Mouse (Mus musculus) CH12.LX (cell line): ENCODE results near the gene Aldh5a1. TPM values are rescaled to one million over a fixed set of nuclear protein-coding genes. Genes with fewer than 3 reads are reported as not detected.

Experiments used
- DNase-seq: peaks from one replicate; pipeline ENCODE4 v3.0.0-alpha.2; 2013; ENCODE audit errors: extremely low read depth
- H3K27ac ChIP-seq: 2 replicates; pipeline ENCODE4 v1.5.1; 2012; ENCODE audit warnings: low read depth, mild to moderate bottlenecking, control low read depth, moderate library complexity; ENCODE audit not compliant: insufficient read depth
- H3K27me3 ChIP-seq: replicated peaks from 2 replicates; pipeline ENCODE3; 2012; ENCODE audit warnings: inconsistent platforms
- H3K36me3 ChIP-seq, 2 experiments: replicated peaks in 1 of 2; 2 replicates each; pipeline versions ENCODE3 to v1.6.1; 2012; ENCODE audit warnings: inconsistent platforms in 1 of 2, low read length in 1 of 2, mild to moderate bottlenecking in 1 of 2, mixed read lengths in 1 of 2, moderate library complexity in 1 of 2; ENCODE audit not compliant: control insufficient read depth in 1 of 2, insufficient read depth in 1 of 2
- H3K4me1 ChIP-seq, 2 experiments: 2 replicates each; pipeline ENCODE4 v1.6.1; 2012; ENCODE audit warnings: inconsistent platforms in 1 of 2, moderate library complexity in 1 of 2; ENCODE audit not compliant: insufficient read depth in 2 of 2, control insufficient read depth in 1 of 2
- H3K4me2 ChIP-seq: 2 replicates; pipeline ENCODE4 v1.6.1; 2012; ENCODE audit warnings: low read depth, mild to moderate bottlenecking, control low read depth; ENCODE audit not compliant: poor library complexity, insufficient read depth, severe bottlenecking
- H3K4me3 ChIP-seq, 3 experiments: fragments of 150-350 bp in 1 of 3; sonication (generic) in 1 of 3; replicated peaks in 1 of 3; 2 replicates each; pipeline versions ENCODE3 to v1.5.1; 2011 to 2012; ENCODE audit warnings: low read depth in 2 of 3, low read length in 2 of 3, mild to moderate bottlenecking in 2 of 3, moderate library complexity in 2 of 3, control low read depth in 1 of 3, improper control_type of control experiment in 1 of 3, inconsistent platforms in 1 of 3, mixed read lengths in 1 of 3; ENCODE audit not compliant: poor library complexity in 1 of 3
- H3K79me2 ChIP-seq: replicated peaks from 2 replicates; pipeline ENCODE4 v1.6.1; 2012; ENCODE audit warnings: mild to moderate bottlenecking, moderate library complexity; ENCODE audit not compliant: control insufficient read depth, poor library complexity, insufficient read depth, severe bottlenecking; ENCODE audit errors: extremely low read depth
- H3K9ac ChIP-seq: 2 replicates; pipeline ENCODE4 v1.6.1; 2012; ENCODE audit warnings: low read depth, mild to moderate bottlenecking, control low read depth, moderate library complexity; ENCODE audit not compliant: insufficient read depth
- H3K9me3 ChIP-seq: replicated peaks from 2 replicates; pipeline ENCODE3; 2012; ENCODE audit warnings: low read length, inconsistent platforms, mixed read lengths
- CTCF ChIP-seq, 2 experiments: IDR thresholded peaks in 1 of 2; conservative IDR thresholded peaks in 1 of 2; 2 replicates each; pipeline ENCODE4 v1.5.1; 2011 to 2012; ENCODE audit warnings: low read depth in 2 of 2, low read length in 2 of 2, improper control_type of control experiment in 1 of 2, inconsistent platforms in 1 of 2, mild to moderate bottlenecking in 1 of 2, moderate library complexity in 1 of 2
- GABPA ChIP-seq: IDR thresholded peaks from 2 replicates; pipeline ENCODE4 v1.6.1; 2012; ENCODE audit warnings: low read depth, low read length, improper control_type of control experiment, inconsistent platforms; ENCODE audit not compliant: insufficient replicate concordance
- JUND ChIP-seq: conservative IDR thresholded peaks from 2 replicates; pipeline ENCODE4 v1.6.1; 2011; ENCODE audit warnings: low read depth, low read length, improper control_type of control experiment
- NELFE ChIP-seq: IDR thresholded peaks from 2 replicates; pipeline ENCODE4 v1.6.1; 2011; ENCODE audit warnings: low read depth, low read length, improper control_type of control experiment
- NRF1 ChIP-seq: IDR thresholded peaks from 2 replicates; pipeline ENCODE4 v1.6.1; 2014; ENCODE audit warnings: low read depth, mild to moderate bottlenecking, inconsistent platforms, low read length, improper control_type of control experiment, moderate library complexity
- RAD21 ChIP-seq: IDR thresholded peaks from 2 replicates; pipeline ENCODE4 v1.6.1; 2011; ENCODE audit warnings: low read depth, mild to moderate bottlenecking, low read length, improper control_type of control experiment, moderate library complexity
- RCOR1 ChIP-seq: conservative IDR thresholded peaks from 2 replicates; pipeline ENCODE4 v1.6.1; 2012; ENCODE audit warnings: low read depth, mild to moderate bottlenecking, inconsistent platforms, low read length, improper control_type of control experiment
- SIN3A ChIP-seq: IDR thresholded peaks from 2 replicates; pipeline ENCODE4 v1.6.1; 2012; ENCODE audit warnings: low read length, improper control_type of control experiment, inconsistent platforms
- SMC3 ChIP-seq: IDR thresholded peaks from 2 replicates; pipeline ENCODE4 v1.6.1; 2011; ENCODE audit warnings: low read depth, low read length, improper control_type of control experiment
- TBP ChIP-seq: conservative IDR thresholded peaks from 2 replicates; pipeline ENCODE4 v1.6.1; 2011; ENCODE audit warnings: low read depth, low read length, improper control_type of control experiment
- ZC3H11A ChIP-seq: IDR thresholded peaks from 2 replicates; pipeline ENCODE4 v1.6.1; 2012; ENCODE audit warnings: low read depth, mild to moderate bottlenecking, inconsistent platforms, low read length, improper control_type of control experiment
- ZKSCAN1 ChIP-seq: IDR thresholded peaks from 2 replicates; pipeline ENCODE4 v1.6.1; 2012; ENCODE audit warnings: low read depth, inconsistent platforms, low read length, improper control_type of control experiment, borderline replicate concordance
- dilution Hi-C: fragments of 300-500 bp; cut with MboI; formaldehyde crosslinking; loops from 2 replicates; pipeline ENCODE4 v1.14.3; 2020; ENCODE audit warnings: low sequenced_read_pairs; ENCODE audit not compliant: extremely low pct_unique_long_range_greater_than_20kb, extremely low pct_ligation_motif_present
- in situ Hi-C: fragments of 300-500 bp; cut with MboI; formaldehyde crosslinking; loops from 3 replicates; pipeline ENCODE4 v1.14.3; 2019; ENCODE audit warnings: low sequenced_read_pairs, low pct_ligation_motif_present, low pct_unique_long_range_greater_than_20kb, mixed read lengths
- polyA plus RNA-seq: library from polyadenylated mRNA; unstranded; fragments of >175 nt; gene quantifications from 2 replicates; pipeline ENCODE4 v1.2.1, GENCODE M21; 2012; ENCODE audit warnings: low read depth; ENCODE audit not compliant: insufficient read length
- total RNA-seq, 2 experiments: library from RNA; depleted of rRNA; stranded (reverse); fragments of 300-350 nt in 1 of 2; fragments of >200 nt in 1 of 2; gene quantifications; 2 replicates each; pipeline ENCODE4 v1.2.3; 2012 to 2014

Aldh5a1 gene
- total and polyA plus RNA-seq, 3 experiments = 0.36 to 2.4 (median 1.3) TPM

DNA sequence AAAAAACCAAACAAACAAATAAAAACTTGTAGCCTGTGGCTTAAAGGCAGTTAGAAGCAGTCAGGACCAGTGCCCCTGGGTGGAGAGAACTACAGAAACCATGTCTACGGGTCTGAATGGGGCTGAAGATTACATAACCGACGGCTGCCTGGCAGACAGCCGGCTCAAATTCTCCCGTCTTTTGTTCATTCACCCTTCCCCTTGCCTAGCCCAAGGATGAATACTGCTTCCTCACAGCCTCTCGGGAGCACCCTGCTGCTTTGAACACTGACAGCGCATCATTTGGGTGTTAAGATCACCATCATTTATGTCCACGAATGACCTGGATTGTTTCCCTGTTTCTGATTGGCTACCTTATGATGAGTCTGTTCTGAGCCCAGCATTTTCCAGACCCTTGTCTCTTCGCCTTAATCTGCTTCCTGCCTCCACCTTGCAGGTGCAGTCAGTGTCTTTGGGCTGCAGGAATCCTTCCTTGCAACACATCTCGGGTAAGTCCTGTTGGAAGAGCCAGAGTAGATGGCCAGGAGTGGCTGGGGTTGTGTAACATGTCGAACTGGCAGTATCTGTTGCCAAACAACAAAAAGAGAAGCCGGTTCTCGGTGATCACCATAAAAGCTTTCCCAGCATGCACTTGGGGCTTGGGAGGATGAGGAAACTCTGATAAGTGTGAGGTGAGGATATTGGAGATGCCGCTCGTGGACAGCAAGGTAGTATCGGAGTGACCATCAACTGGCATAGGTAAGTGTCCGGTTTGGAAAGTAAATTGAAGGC is 5.2 kb upstream of the Aldh5a1 start, which contains the start of gene Gpld1:
TSS of gene Gpld1 (plus strand) at position 641 of the 771 bp plus-strand sequence.
- no peak within 1 kb of the TSS for H3K9ac ChIP-seq

DNA sequence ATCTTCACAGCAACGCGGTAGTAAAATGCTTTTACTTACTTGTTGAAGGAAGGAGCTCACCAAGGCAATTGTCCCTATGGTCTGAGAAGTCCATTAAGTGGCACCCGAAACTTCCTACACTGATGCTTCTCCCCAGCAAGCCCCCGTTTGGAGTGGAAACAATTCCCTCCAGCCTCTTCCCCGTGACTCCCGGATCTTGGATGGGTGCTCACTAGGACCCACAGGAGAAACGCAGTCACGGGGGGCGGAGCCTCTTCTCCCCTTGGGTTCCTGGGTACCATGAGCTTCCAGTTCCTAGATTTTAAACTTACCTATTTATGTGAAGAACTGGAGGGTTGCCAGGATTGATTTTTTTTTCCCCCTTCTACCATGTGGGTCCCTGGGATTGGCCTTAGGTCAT is 2.0 kb upstream of the Aldh5a1 start:
- dilution Hi-C loops (no loop called here), in situ Hi-C loops (loop anchor here (5.0 kb wide), 1 partner anchor 43 kb away; no protein-coding TSS in a partner anchor)
- Histone ChIP-seq H3K4me1 (peaks cover 3 to 10% of the 10 kb centered on the region in 2 experiments; a peak in 2 of 4 replicates), H3K36me3 (no peaks in the 10 kb centered on the region), H3K27me3 (peaks cover 13% of the 10 kb centered on the region), H3K9ac (no peak overlapping the region; the same call in 1 of the 2 replicates), H3K79me2 (no peaks in the 10 kb centered on the region; the same call in 1 of the 2 replicates), H3K4me2 (no peak overlapping the region), H3K27ac (no peak overlapping the region), H3K4me3 (no peak overlapping the region), H3K9me3 (no peaks in the 10 kb centered on the region)
- no peak for TF ChIP-seq GABPA
- DNase-seq = no peak

More for the DNA sequence above, 5.2 kb upstream of the Aldh5a1 start, which contains the start of gene Gpld1:
- in situ Hi-C loops (no loop called here), dilution Hi-C loops (no loop called here)
- peak within 1 kb of the TSS in 1 of 3 experiments; percentile 14 for H3K4me3 ChIP-seq
- no peak for TF ChIP-seq TBP
- no peak for TF ChIP-seq RCOR1
- no peak for TF ChIP-seq SIN3A
- TF ChIP-seq JUND = no peak
- TF ChIP-seq ZKSCAN1 = no peak
- no peak for TF ChIP-seq NRF1
- TF ChIP-seq GABPA = no peak
- no peak within 1 kb of the TSS for H3K27ac ChIP-seq
- H3K79me2 ChIP-seq = no peaks in the 10 kb centered on the region
- peak within 1 kb of the TSS; percentile 37 for H3K4me2 ChIP-seq
- peaks cover 3 to 10% of the 10 kb centered on the region in 2 experiments; a peak in 1 of 4 replicates for H3K4me1 ChIP-seq
- DNase-seq = no peak
- no peaks in the 10 kb centered on the region for H3K9me3 ChIP-seq
- H3K27me3 ChIP-seq = peaks cover 6% of the 10 kb centered on the region
- H3K36me3 ChIP-seq = no peaks in the 10 kb centered on the region

GRCm38 (mm10) chr13:24938683-24939082 is 1.2 kb upstream of the Aldh5a1 start:
- Histone ChIP-seq H3K27ac (no peak overlapping the region), H3K79me2 (no peaks in the 10 kb centered on the region; the same call in 1 of the 2 replicates), H3K9ac (peak overlapping the region; percentile 36; the same call in 1 of the 2 replicates), H3K4me1 (peaks cover 3 to 10% of the 10 kb centered on the region in 2 experiments; a peak in 2 of 4 replicates), H3K4me2 (peak overlapping the region; percentile 76), H3K27me3 (peaks cover 13% of the 10 kb centered on the region), H3K4me3 (no peak overlapping the region), H3K36me3 (no peaks in the 10 kb centered on the region), H3K9me3 (no peaks in the 10 kb centered on the region)
- peak; percentile 65 for DNase-seq
- dilution Hi-C loops (no loop called here), in situ Hi-C loops (loop anchor here (5.0 kb wide), 1 partner anchor 44 kb away; no protein-coding TSS in a partner anchor)
- TF ChIP-seq RAD21 (peak; percentile 69), NELFE (no peak), SMC3 (peak; percentile 45), GABPA (no peak), ZC3H11A (no peak), CTCF (conservative IDR thresholded peaks at IDR 0.05 in 1 of 2, IDR thresholded peaks at IDR 0.05 in 1 of 2; ENCODE audit: low read depth in 2 of 2, low read length in 2 of 2) (peak; percentile 76 to 93), TBP (no peak)
